7 mouse cellular contexts compared by ENCODE assay signal in the genomic region with DNA sequence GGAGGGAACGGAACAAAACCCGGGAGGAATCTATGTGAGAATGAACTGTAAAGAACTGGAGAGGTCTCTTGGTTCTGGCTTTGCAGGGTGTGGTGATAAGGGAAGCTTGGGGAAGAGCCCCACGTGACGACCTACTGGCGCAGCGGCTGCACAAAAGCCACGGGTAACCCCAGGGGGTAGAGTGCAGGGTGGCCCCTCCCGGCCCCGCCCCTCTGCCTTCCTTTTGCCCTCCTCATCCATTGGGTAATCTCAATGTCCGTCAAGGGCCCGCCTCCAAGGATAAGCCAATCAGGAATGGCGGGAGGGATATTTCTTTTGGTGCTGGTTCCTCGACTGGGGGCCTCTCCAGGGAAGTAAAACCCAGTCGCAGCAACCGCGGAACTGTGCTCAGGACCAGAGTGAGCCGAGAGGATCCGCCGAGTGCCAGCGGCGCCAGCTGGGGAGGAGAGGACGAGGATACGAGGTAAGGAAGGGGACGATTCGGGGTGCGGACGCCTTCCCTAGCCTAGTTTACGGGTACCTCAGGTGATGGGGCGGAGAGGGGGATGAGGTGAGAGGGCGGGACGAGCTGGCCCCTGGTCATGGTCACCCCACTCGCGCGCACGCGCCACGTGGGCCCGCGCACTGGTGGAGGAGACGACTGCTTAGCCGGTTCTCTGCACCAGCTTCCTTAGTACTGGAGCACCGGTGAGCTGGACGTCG. TPM values are rescaled to one million over a fixed set of nuclear protein-coding genes. Genes with fewer than 3 reads are reported as not detected.
DNase-seq lines count a peak whose midpoint lies in the region; ATAC-seq lines count a peak whose summit lies in the region.

A gene (plus strand): TSS at position 319 of the 702 bp plus-strand sequence.

- H3K4me1 ChIP-seq in embryonic facial prominence, embryonic 11.5 days (ENCODE audit: control insufficient read depth, insufficient read depth, low read length), result no peaks in the 10 kb centered on the region
- peaks cover 15% of the 10 kb centered on the region for H3K4me1 ChIP-seq in limb, embryonic 10.5 days
- peaks cover 12% of the 10 kb centered on the region for H3K4me1 ChIP-seq in midbrain, embryonic 13.5 days (replicated peaks)

- DNase-seq in adrenal gland, postnatal 14 days, result peak; percentile 94
- peak; percentile 95 for DNase-seq in embryonic facial prominence, embryonic 11.5 days (ENCODE audit: low spot score)
- peak; percentile 94 for DNase-seq in kidney, adult 11 months
- DNase-seq in limb, embryonic 10.5 days (ENCODE audit: low spot score), result peak; percentile 90
- peak; percentile 82 for DNase-seq in spleen, adult 12 weeks (ENCODE audit: low spot score)

- ATAC-seq in embryonic facial prominence, embryonic 11.5 days (replicated peaks; ENCODE audit: insufficient number of reproducible peaks, low FRiP score, low TSS enrichment, low read depth), result peak; percentile 96
- peak; percentile 90 for ATAC-seq in granulocyte monocyte progenitor cell, adult 5-6 weeks (replicated peaks; ENCODE audit: poor library complexity, severe bottlenecking)
- ATAC-seq in midbrain, embryonic 13.5 days, result peak; percentile 98

- peak within 1 kb of the TSS; percentile 45 for H3K4me3 ChIP-seq in embryonic facial prominence, embryonic 11.5 days (ENCODE audit: low read depth, low read length)
- peak within 1 kb of the TSS; percentile 70 for H3K4me3 ChIP-seq in limb, embryonic 10.5 days
- H3K4me3 ChIP-seq in midbrain, embryonic 13.5 days (replicated peaks), result peak within 1 kb of the TSS; percentile 72

- under 1% methylated on average over 44 of the region's 44 CpGs for WGBS in embryonic facial prominence, embryonic 11.5 days
- 1% methylated on average over 44 of the region's 44 CpGs for WGBS in limb, embryonic 10.5 days
- 1% methylated on average over 44 of the region's 44 CpGs for WGBS in midbrain, embryonic 13.5 days

- no peaks in the 10 kb centered on the region for H3K27me3 ChIP-seq in embryonic facial prominence, embryonic 11.5 days (ENCODE audit: control insufficient read depth, insufficient read depth, low read length)
- H3K27me3 ChIP-seq in limb, embryonic 10.5 days (ENCODE audit: low read depth, poor library complexity, severe bottlenecking), result no peaks in the 10 kb centered on the region
- H3K27me3 ChIP-seq in midbrain, embryonic 13.5 days, result no peaks in the 10 kb centered on the region

- peak within 1 kb of the TSS; percentile 77 for H3K4me2 ChIP-seq in embryonic facial prominence, embryonic 11.5 days (ENCODE audit: low read depth, low read length)
- H3K4me2 ChIP-seq in midbrain, embryonic 13.5 days (replicated peaks), result peak within 1 kb of the TSS; percentile 80

- peak within 1 kb of the TSS; percentile 50 for H3K9ac ChIP-seq in embryonic facial prominence, embryonic 11.5 days (replicated peaks; ENCODE audit: low read length)
- peak within 1 kb of the TSS; percentile 81 for H3K9ac ChIP-seq in midbrain, embryonic 13.5 days (replicated peaks)

- no peaks in the 10 kb centered on the region for H3K9me3 ChIP-seq in embryonic facial prominence, embryonic 11.5 days (replicated peaks; ENCODE audit: control insufficient read depth, low read length)
- no peaks in the 10 kb centered on the region for H3K9me3 ChIP-seq in limb, embryonic 10.5 days (replicated peaks)
- H3K9me3 ChIP-seq in midbrain, embryonic 13.5 days, result no peaks in the 10 kb centered on the region

- H3K27ac ChIP-seq in embryonic facial prominence, embryonic 11.5 days (replicated peaks; ENCODE audit: low read depth, low read length), result no peak within 1 kb of the TSS
- H3K27ac ChIP-seq in limb, embryonic 10.5 days, result peak within 1 kb of the TSS; percentile 89
- peak within 1 kb of the TSS; percentile 84 for H3K27ac ChIP-seq in midbrain, embryonic 13.5 days

- peaks cover 8% of the 10 kb centered on the region for H3K36me3 ChIP-seq in embryonic facial prominence, embryonic 11.5 days (replicated peaks; ENCODE audit: control insufficient read depth, insufficient read depth, low read depth, low read length)
- peaks cover 29% of the 10 kb centered on the region for H3K36me3 ChIP-seq in limb, embryonic 10.5 days
- H3K36me3 ChIP-seq in midbrain, embryonic 13.5 days, result peaks cover 27% of the 10 kb centered on the region

RNA-seq across cellular contexts. Expression of the gene that starts here (rescaled TPM):
- 37.2 and 38.0 TPM in 2 replicates for total RNA-seq in adrenal gland, postnatal 14 days (2021)
- 14.1 and 15.6 TPM in 2 replicates for polyA plus RNA-seq in embryonic facial prominence, embryonic 11.5 days (2014; fragmentation: Nextera tagmentation; extraction: Ambion mirVana)
- total RNA-seq in granulocyte monocyte progenitor cell, adult 5-6 weeks (2014; fragmentation: Nextera tagmentation), result 9.6 and 13.1 TPM in 2 replicates
- total RNA-seq in granulocyte monocyte progenitor cell, adult 5-6 weeks (2017), result 10.3 and 11.4 TPM in 2 replicates
- 14.5 and 14.8 TPM in 2 replicates for polyA plus RNA-seq in limb, embryonic 10.5 days (2016; fragmentation: Nextera tagmentation; extraction: Ambion mirVana)
- 17.4 and 19.8 TPM in 2 replicates for polyA plus RNA-seq in midbrain, embryonic 13.5 days (2015; fragmentation: Nextera tagmentation; extraction: Ambion mirVana)
